Mouse (Mus musculus): ENCODE results near the gene Krt88. TPM values are rescaled to one million over a fixed set of nuclear protein-coding genes. Genes with fewer than 3 reads are reported as not detected.
A peak's percentile ranks its signal among the peaks of the same experiment; 100 is the strongest.

Gene Krt88
- polyA plus RNA-seq (2015; fragmentation: Nextera tagmentation; extraction: Ambion mirVana) = 0.13 TPM in 1 of 2 replicates, not detected in the other

DNA sequence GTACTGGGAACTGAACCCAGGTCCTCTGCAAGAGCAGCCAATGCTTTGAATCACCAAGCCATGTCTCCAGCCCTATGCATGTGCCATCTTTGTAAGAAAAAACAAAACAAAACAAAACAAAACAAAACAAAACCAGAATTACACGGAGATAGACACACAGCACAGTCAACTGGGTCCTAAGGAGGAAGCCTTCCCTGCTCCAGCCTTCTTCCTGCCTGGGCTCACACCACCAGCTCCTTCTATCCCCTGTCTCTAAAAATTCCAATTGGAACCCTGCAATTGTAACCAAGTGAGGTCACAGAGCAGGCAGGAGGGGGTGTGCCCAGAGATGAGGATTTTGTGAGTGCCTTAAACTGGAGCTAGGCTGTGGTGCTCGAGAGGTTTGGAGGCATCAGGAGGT lies at the start of gene Krt88:
TSS of gene Krt88 (plus strand) at position 301 of the 400 bp plus-strand sequence.
- no peak for TF ChIP-seq CTCF (IDR thresholded peaks at IDR 0.05; ENCODE audit: low read depth)
- Histone ChIP-seq H3K4me3 (replicated peaks; ENCODE audit: low read depth, low read length) (no peak within 1 kb of the TSS), H3K9me3 (replicated peaks; ENCODE audit: low read length) (no peaks in the 10 kb centered on the region), H3K27ac (no peak within 1 kb of the TSS), H3K36me3 (ENCODE audit: insufficient read depth, low read length) (no peaks in the 10 kb centered on the region), H3K4me1 (replicated peaks; ENCODE audit: insufficient read depth, low read length) (no peaks in the 10 kb centered on the region), H3K27me3 (ENCODE audit: insufficient read depth, low read length) (no peaks in the 10 kb centered on the region), H3K9ac (ENCODE audit: low read depth, low read length) (no peak within 1 kb of the TSS), H3K4me2 (ENCODE audit: low read length) (no peak within 1 kb of the TSS)
- 52% methylated on average over 2 of the region's 2 CpGs for WGBS
- DNase-seq (ENCODE audit: low spot score) (no peak), ATAC-seq (replicated peaks; ENCODE audit: low FRiP score, low read depth) (no peak)

DNA sequence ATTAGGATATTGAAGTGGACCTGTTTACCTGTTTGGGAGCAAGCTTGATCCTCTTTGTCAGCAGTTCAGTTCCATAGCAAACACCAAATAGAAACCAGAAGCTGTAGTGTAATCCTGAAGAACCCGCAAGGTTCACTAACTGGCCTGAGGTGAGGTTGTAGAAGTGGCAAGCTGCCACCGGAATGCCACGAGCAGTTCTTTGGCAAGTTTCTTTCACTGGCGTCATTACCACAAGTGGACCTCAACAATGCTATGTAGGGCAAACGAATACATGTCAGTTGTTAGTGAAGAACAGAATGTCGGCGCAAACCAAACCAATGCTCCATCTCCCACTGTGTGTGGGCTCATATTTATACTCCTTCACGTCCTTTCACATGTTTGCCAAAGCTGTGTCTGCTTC lies 49.3 kb upstream of the Krt88 start:
- no peak for DNase-seq (ENCODE audit: low spot score)
- 82% methylated on average over 8 of the region's 8 CpGs for WGBS
- no peak for TF ChIP-seq CTCF (IDR thresholded peaks at IDR 0.05; ENCODE audit: low read depth)

DNA sequence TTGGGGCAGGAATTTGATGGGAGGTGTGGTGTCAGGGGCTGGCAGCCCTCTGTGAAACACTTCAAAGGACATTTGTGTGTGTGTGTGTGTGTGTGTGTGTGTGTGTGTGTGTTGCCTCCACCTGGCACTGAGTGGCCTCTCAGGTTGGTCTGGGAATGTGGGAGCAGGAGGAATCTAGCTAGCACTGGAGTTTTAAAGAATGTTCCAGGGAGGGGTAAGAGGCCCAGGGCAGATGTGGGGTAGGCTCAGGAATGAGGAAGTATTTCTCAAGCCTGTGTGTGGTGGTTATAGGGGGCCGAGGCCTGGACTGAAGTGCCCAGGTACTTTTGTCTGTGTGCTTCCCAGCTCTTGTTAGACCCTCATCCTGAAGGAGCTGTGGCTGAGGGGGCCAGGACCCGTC lies 36.8 kb upstream of the Krt88 start, which contains the start of gene Krt7:
TSS of gene Krt7 (plus strand) at position 269 of the 400 bp plus-strand sequence.
- H3K27me3 ChIP-seq (ENCODE audit: insufficient read depth, low read length) = no peaks in the 10 kb centered on the region
- WGBS = 39% methylated on average over 2 of the region's 2 CpGs
- peak within 1 kb of the TSS; percentile 40 for H3K4me2 ChIP-seq (ENCODE audit: low read length)
- H3K4me3 ChIP-seq (replicated peaks; ENCODE audit: low read depth, low read length) = peak within 1 kb of the TSS; percentile 21; the same call in 1 of the 2 replicates
- peak; percentile 70 for ATAC-seq (replicated peaks; ENCODE audit: low FRiP score, low read depth)
- DNase-seq (ENCODE audit: low spot score) = peak; percentile 57
- no peaks in the 10 kb centered on the region for H3K4me1 ChIP-seq (replicated peaks; ENCODE audit: insufficient read depth, low read length)
- no peaks in the 10 kb centered on the region for H3K36me3 ChIP-seq (ENCODE audit: insufficient read depth, low read length)
- peak within 1 kb of the TSS; percentile 52; the same call in 1 of the 2 replicates for H3K9ac ChIP-seq (ENCODE audit: low read depth, low read length)
- no peaks in the 10 kb centered on the region for H3K9me3 ChIP-seq (replicated peaks; ENCODE audit: low read length)
- TF ChIP-seq CTCF (IDR thresholded peaks at IDR 0.05; ENCODE audit: low read depth) = no peak
- peak within 1 kb of the TSS; percentile 81 for H3K27ac ChIP-seq

More for the DNA sequence above, 49.3 kb upstream of the Krt88 start:
- Histone ChIP-seq H3K9ac (ENCODE audit: low read depth, low read length) (no peak overlapping the region), H3K4me1 (replicated peaks; ENCODE audit: insufficient read depth, low read length) (no peaks in the 10 kb centered on the region), H3K27me3 (ENCODE audit: insufficient read depth, low read length) (no peaks in the 10 kb centered on the region), H3K27ac (no peak overlapping the region), H3K36me3 (ENCODE audit: insufficient read depth, low read length) (no peaks in the 10 kb centered on the region), H3K9me3 (replicated peaks; ENCODE audit: low read length) (no peaks in the 10 kb centered on the region), H3K4me2 (ENCODE audit: low read length) (no peak overlapping the region), H3K4me3 (replicated peaks; ENCODE audit: low read depth, low read length) (no peak overlapping the region)
- no peak for ATAC-seq (replicated peaks; ENCODE audit: low FRiP score, low read depth)

DNA sequence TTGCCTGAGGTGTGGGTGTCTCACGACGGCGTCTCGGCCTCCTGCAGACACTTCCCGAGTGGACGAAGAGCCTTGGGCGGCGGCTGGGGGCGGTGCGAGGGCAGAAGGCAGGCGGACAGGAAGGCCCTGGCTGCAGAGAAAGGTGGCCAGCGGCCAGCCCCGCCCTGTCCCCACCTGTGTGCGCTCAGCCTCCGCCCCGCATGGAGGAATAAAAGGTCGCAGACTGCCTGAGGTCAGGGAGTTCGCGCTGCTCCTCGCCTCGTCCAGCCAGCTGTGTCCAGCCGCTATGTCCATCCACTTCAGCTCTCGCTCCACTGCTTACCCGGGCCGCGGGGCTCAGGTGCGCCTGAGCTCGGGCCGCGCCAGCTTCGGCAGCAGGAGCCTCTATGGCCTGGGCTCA lies 35.4 kb upstream of the Krt88 start:
- DNase-seq (ENCODE audit: low spot score) (peak; percentile 34), ATAC-seq (replicated peaks; ENCODE audit: low FRiP score, low read depth) (peak; percentile 80)
- TF ChIP-seq CTCF (IDR thresholded peaks at IDR 0.05; ENCODE audit: low read depth) = no peak
- Histone ChIP-seq H3K27ac (peak overlapping the region; percentile 81), H3K36me3 (ENCODE audit: insufficient read depth, low read length) (no peaks in the 10 kb centered on the region), H3K9ac (ENCODE audit: low read depth, low read length) (peak overlapping the region; percentile 52), H3K4me3 (replicated peaks; ENCODE audit: low read depth, low read length) (peak overlapping the region; percentile 21), H3K9me3 (replicated peaks; ENCODE audit: low read length) (no peaks in the 10 kb centered on the region), H3K27me3 (ENCODE audit: insufficient read depth, low read length) (no peaks in the 10 kb centered on the region), H3K4me2 (ENCODE audit: low read length) (peak overlapping the region; percentile 40), H3K4me1 (replicated peaks; ENCODE audit: insufficient read depth, low read length) (no peaks in the 10 kb centered on the region)
- 11% methylated on average over 29 of the region's 31 CpGs for WGBS

DNA sequence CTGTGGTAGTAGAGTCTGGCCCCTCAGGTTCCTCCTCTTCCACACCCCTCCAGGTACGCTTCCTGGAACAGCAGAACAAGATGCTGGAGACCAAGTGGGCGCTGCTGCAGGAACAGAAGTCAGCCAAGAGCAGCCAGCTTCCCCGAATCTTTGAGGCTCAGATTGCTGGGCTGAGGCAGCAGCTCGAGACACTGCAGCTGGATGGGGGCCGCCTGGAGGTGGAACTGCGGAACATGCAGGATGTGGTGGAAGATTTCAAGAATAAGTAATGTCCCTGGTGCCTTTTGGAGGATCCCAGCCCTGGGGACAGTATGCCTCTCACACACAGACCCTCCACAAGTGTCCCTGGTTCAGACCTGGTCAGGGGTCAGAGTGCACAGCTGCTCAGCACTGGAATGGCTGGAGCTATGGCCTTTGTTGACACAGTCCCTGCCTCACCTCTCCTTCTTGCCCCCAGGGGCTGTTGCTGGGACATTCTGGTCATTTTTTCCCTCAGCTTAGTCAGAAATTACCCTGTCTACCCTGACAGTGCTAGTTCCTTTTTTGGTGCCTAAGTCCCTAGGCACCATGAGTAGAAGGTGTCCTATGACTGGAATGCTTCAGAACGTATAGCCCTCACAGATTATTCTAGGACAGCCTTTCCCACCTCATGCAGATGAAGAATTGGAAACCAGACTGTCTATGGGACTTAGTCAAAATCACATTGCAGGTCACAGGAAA lies 33.5 kb upstream of the Krt88 start:
- peak; percentile 54 for TF ChIP-seq CTCF (IDR thresholded peaks at IDR 0.05; ENCODE audit: low read depth)
- Histone ChIP-seq H3K4me2 (ENCODE audit: low read length) (peak overlapping the region; percentile 40), H3K9me3 (replicated peaks; ENCODE audit: low read length) (no peaks in the 10 kb centered on the region), H3K4me3 (replicated peaks; ENCODE audit: low read depth, low read length) (no peak overlapping the region), H3K36me3 (ENCODE audit: insufficient read depth, low read length) (no peaks in the 10 kb centered on the region), H3K9ac (ENCODE audit: low read depth, low read length) (0 out of 2 replicates have a peak overlapping the region, but pooled peaks have one; percentile 52), H3K4me1 (replicated peaks; ENCODE audit: insufficient read depth, low read length) (no peaks in the 10 kb centered on the region), H3K27ac (peak overlapping the region; percentile 34; the same call in 1 of the 2 replicates), H3K27me3 (ENCODE audit: insufficient read depth, low read length) (no peaks in the 10 kb centered on the region)
- no peak for ATAC-seq (replicated peaks; ENCODE audit: low FRiP score, low read depth)
- DNase-seq (ENCODE audit: low spot score) = peak; percentile 60
- 42% methylated on average over 7 of the region's 7 CpGs for WGBS

DNA sequence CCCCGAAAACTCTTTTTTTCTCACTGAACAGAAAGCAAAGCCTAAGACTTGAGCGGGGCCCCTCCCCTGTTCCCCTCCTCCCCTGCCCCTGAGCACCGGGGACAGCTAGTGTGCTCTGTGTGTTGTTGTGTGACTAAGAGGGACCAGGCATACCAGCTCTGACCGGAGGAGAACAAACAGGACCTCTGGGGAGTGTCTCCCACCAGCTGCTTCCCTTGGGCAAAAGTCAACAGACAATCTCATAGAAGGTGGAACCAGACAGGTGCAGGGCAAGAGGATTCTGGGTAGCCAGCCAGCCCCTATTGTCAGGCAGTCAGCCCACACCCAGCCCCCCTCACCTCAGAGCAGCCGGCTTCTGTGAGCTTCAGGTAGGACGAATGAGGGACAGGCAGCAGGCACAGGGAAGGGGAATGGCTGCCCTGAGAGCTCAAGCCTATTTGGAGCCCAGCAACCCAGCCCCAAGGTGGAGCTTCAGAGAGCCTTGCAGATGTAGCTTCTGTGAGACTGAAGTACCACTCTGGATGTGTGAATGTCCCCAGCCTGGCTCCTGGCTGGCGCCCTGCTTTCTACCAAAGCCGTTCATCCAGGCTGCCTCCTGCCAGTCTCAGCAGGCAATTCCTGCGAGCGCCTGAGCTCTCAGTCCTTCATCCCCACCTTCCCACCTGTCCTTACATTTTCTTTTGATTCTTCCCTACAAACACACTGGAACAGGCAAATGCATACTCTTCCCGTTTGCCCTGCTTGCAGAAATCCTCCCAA lies 32.6 kb upstream of the Krt88 start:
- no peak for DNase-seq (ENCODE audit: low spot score)
- ATAC-seq (replicated peaks; ENCODE audit: low FRiP score, low read depth) = no peak
- WGBS = 61% methylated on average over 11 of the region's 11 CpGs
- Histone ChIP-seq H3K27me3 (ENCODE audit: insufficient read depth, low read length) (no peaks in the 10 kb centered on the region), H3K4me3 (replicated peaks; ENCODE audit: low read depth, low read length) (no peak overlapping the region), H3K27ac (no peak overlapping the region), H3K9ac (ENCODE audit: low read depth, low read length) (no peak overlapping the region), H3K9me3 (replicated peaks; ENCODE audit: low read length) (no peaks in the 10 kb centered on the region), H3K36me3 (ENCODE audit: insufficient read depth, low read length) (no peaks in the 10 kb centered on the region), H3K4me1 (replicated peaks; ENCODE audit: insufficient read depth, low read length) (no peaks in the 10 kb centered on the region), H3K4me2 (ENCODE audit: low read length) (no peak overlapping the region; the same call in 1 of the 2 replicates)
- no peak for TF ChIP-seq CTCF (IDR thresholded peaks at IDR 0.05; ENCODE audit: low read depth)
